Mouse (Mus musculus) CH12.LX (cell line): ENCODE measurements around the gene Mt3. TPM values are rescaled to one million over a fixed set of nuclear protein-coding genes. Genes with fewer than 3 reads are reported as not detected.

Experiments used
- DNase-seq: peaks from one replicate; pipeline ENCODE4 v3.0.0-alpha.2; 2013; ENCODE audit errors: extremely low read depth
- H3K27ac ChIP-seq: 2 replicates; pipeline ENCODE4 v1.5.1; 2012; ENCODE audit warnings: low read depth, mild to moderate bottlenecking, control low read depth, moderate library complexity; ENCODE audit not compliant: insufficient read depth
- H3K27me3 ChIP-seq: replicated peaks from 2 replicates; pipeline ENCODE3; 2012; ENCODE audit warnings: inconsistent platforms
- H3K36me3 ChIP-seq, 2 experiments: replicated peaks in 1 of 2; 2 replicates each; pipeline versions ENCODE3 to v1.6.1; 2012; ENCODE audit warnings: inconsistent platforms in 1 of 2, low read length in 1 of 2, mild to moderate bottlenecking in 1 of 2, mixed read lengths in 1 of 2, moderate library complexity in 1 of 2; ENCODE audit not compliant: control insufficient read depth in 1 of 2, insufficient read depth in 1 of 2
- H3K4me1 ChIP-seq, 2 experiments: 2 replicates each; pipeline ENCODE4 v1.6.1; 2012; ENCODE audit warnings: inconsistent platforms in 1 of 2, moderate library complexity in 1 of 2; ENCODE audit not compliant: insufficient read depth in 2 of 2, control insufficient read depth in 1 of 2
- H3K4me2 ChIP-seq: 2 replicates; pipeline ENCODE4 v1.6.1; 2012; ENCODE audit warnings: low read depth, mild to moderate bottlenecking, control low read depth; ENCODE audit not compliant: poor library complexity, insufficient read depth, severe bottlenecking
- H3K4me3 ChIP-seq, 3 experiments: fragments of 150-350 bp in 1 of 3; sonication (generic) in 1 of 3; replicated peaks in 1 of 3; 2 replicates each; pipeline versions ENCODE3 to v1.5.1; 2011 to 2012; ENCODE audit warnings: low read depth in 2 of 3, low read length in 2 of 3, mild to moderate bottlenecking in 2 of 3, moderate library complexity in 2 of 3, control low read depth in 1 of 3, improper control_type of control experiment in 1 of 3, inconsistent platforms in 1 of 3, mixed read lengths in 1 of 3; ENCODE audit not compliant: poor library complexity in 1 of 3
- H3K79me2 ChIP-seq: replicated peaks from 2 replicates; pipeline ENCODE4 v1.6.1; 2012; ENCODE audit warnings: mild to moderate bottlenecking, moderate library complexity; ENCODE audit not compliant: control insufficient read depth, poor library complexity, insufficient read depth, severe bottlenecking; ENCODE audit errors: extremely low read depth
- H3K9ac ChIP-seq: 2 replicates; pipeline ENCODE4 v1.6.1; 2012; ENCODE audit warnings: low read depth, mild to moderate bottlenecking, control low read depth, moderate library complexity; ENCODE audit not compliant: insufficient read depth
- H3K9me3 ChIP-seq: replicated peaks from 2 replicates; pipeline ENCODE3; 2012; ENCODE audit warnings: low read length, inconsistent platforms, mixed read lengths
- CHD2 ChIP-seq: IDR thresholded peaks from 2 replicates; pipeline ENCODE4 v1.6.1; 2011; ENCODE audit warnings: low read length, improper control_type of control experiment
- CTCF ChIP-seq, 2 experiments: IDR thresholded peaks in 1 of 2; conservative IDR thresholded peaks in 1 of 2; 2 replicates each; pipeline ENCODE4 v1.5.1; 2011 to 2012; ENCODE audit warnings: low read depth in 2 of 2, low read length in 2 of 2, improper control_type of control experiment in 1 of 2, inconsistent platforms in 1 of 2, mild to moderate bottlenecking in 1 of 2, moderate library complexity in 1 of 2
- E2F4 ChIP-seq: IDR thresholded peaks from 2 replicates; pipeline ENCODE4 v1.6.1; 2011; ENCODE audit warnings: low read depth, low read length, improper control_type of control experiment; ENCODE audit not compliant: insufficient replicate concordance
- ELF1 ChIP-seq: IDR thresholded peaks from 2 replicates; pipeline ENCODE4 v1.6.1; 2014; ENCODE audit warnings: low read depth, mild to moderate bottlenecking, inconsistent platforms, low read length, improper control_type of control experiment
- EP300 ChIP-seq: IDR thresholded peaks from 2 replicates; pipeline ENCODE4 v1.6.1; 2011; ENCODE audit warnings: low read length, improper control_type of control experiment
- GABPA ChIP-seq: IDR thresholded peaks from 2 replicates; pipeline ENCODE4 v1.6.1; 2012; ENCODE audit warnings: low read depth, low read length, improper control_type of control experiment, inconsistent platforms; ENCODE audit not compliant: insufficient replicate concordance
- HCFC1 ChIP-seq: IDR thresholded peaks from 2 replicates; pipeline ENCODE4 v1.6.1; 2012; ENCODE audit warnings: low read depth, mild to moderate bottlenecking, inconsistent platforms, low read length, improper control_type of control experiment
- IRF4 ChIP-seq: IDR thresholded peaks from 2 replicates; pipeline ENCODE4 v1.6.1; 2014; ENCODE audit warnings: low read depth, mild to moderate bottlenecking, inconsistent platforms, low read length, improper control_type of control experiment
- JUN ChIP-seq: IDR thresholded peaks from 2 replicates; pipeline ENCODE4 v1.6.1; 2011; ENCODE audit warnings: low read depth, mild to moderate bottlenecking, low read length, improper control_type of control experiment, moderate library complexity; ENCODE audit not compliant: insufficient read depth
- KAT2A ChIP-seq: IDR thresholded peaks from 2 replicates; pipeline ENCODE4 v1.6.1; 2012; ENCODE audit warnings: low read length, improper control_type of control experiment, inconsistent platforms; ENCODE audit not compliant: insufficient replicate concordance
- MAFK ChIP-seq: IDR thresholded peaks from 2 replicates; pipeline ENCODE4 v1.6.1; 2011; ENCODE audit warnings: low read length, improper control_type of control experiment; ENCODE audit not compliant: insufficient replicate concordance
- MAX ChIP-seq: IDR thresholded peaks from 2 replicates; pipeline ENCODE4 v1.6.1; 2011; ENCODE audit warnings: low read length, improper control_type of control experiment
- MAZ ChIP-seq: IDR thresholded peaks from 2 replicates; pipeline ENCODE4 v1.6.1; 2012; ENCODE audit warnings: low read depth, mild to moderate bottlenecking, inconsistent platforms, low read length, improper control_type of control experiment, moderate library complexity
- MEF2A ChIP-seq: IDR thresholded peaks from 2 replicates; pipeline ENCODE4 v1.6.1; 2014; ENCODE audit warnings: low read depth, mild to moderate bottlenecking, inconsistent platforms, low read length, improper control_type of control experiment, borderline replicate concordance
- MXI1 ChIP-seq: IDR thresholded peaks from 2 replicates; pipeline ENCODE4 v1.6.1; 2011; ENCODE audit warnings: mild to moderate bottlenecking, low read depth, low read length, improper control_type of control experiment
- MYC ChIP-seq: IDR thresholded peaks from 2 replicates; pipeline ENCODE4 v1.6.1; 2011; ENCODE audit warnings: low read depth, mild to moderate bottlenecking, improper control_type of control experiment, low read length
- NRF1 ChIP-seq: IDR thresholded peaks from 2 replicates; pipeline ENCODE4 v1.6.1; 2014; ENCODE audit warnings: low read depth, mild to moderate bottlenecking, inconsistent platforms, low read length, improper control_type of control experiment, moderate library complexity
- PAX5 ChIP-seq: IDR thresholded peaks from 2 replicates; pipeline ENCODE4 v1.6.1; 2012; ENCODE audit warnings: low read length, inconsistent platforms, mixed read lengths
- POLR2AphosphoS2 ChIP-seq: IDR thresholded peaks from 2 replicates; pipeline ENCODE4 v1.6.1; 2011; ENCODE audit warnings: low read depth, low read length, improper control_type of control experiment
- SIN3A ChIP-seq: IDR thresholded peaks from 2 replicates; pipeline ENCODE4 v1.6.1; 2012; ENCODE audit warnings: low read length, improper control_type of control experiment, inconsistent platforms
- SMC3 ChIP-seq: IDR thresholded peaks from 2 replicates; pipeline ENCODE4 v1.6.1; 2011; ENCODE audit warnings: low read depth, low read length, improper control_type of control experiment
- TBP ChIP-seq: conservative IDR thresholded peaks from 2 replicates; pipeline ENCODE4 v1.6.1; 2011; ENCODE audit warnings: low read depth, low read length, improper control_type of control experiment
- TCF12 ChIP-seq: IDR thresholded peaks from 2 replicates; pipeline ENCODE4 v1.6.1; 2014; ENCODE audit warnings: low read depth, mild to moderate bottlenecking, inconsistent platforms, low read length, improper control_type of control experiment
- USF2 ChIP-seq: conservative IDR thresholded peaks from 2 replicates; pipeline ENCODE4 v1.6.1; 2011; ENCODE audit warnings: low read depth, low read length, improper control_type of control experiment
- ZC3H11A ChIP-seq: IDR thresholded peaks from 2 replicates; pipeline ENCODE4 v1.6.1; 2012; ENCODE audit warnings: low read depth, mild to moderate bottlenecking, inconsistent platforms, low read length, improper control_type of control experiment
- ZKSCAN1 ChIP-seq: IDR thresholded peaks from 2 replicates; pipeline ENCODE4 v1.6.1; 2012; ENCODE audit warnings: low read depth, inconsistent platforms, low read length, improper control_type of control experiment, borderline replicate concordance
- ZMIZ1 ChIP-seq: IDR thresholded peaks from 2 replicates; pipeline ENCODE4 v1.6.1; 2012; ENCODE audit warnings: low read depth, mild to moderate bottlenecking, inconsistent platforms, low read length, improper control_type of control experiment
- ZNF384 ChIP-seq: IDR thresholded peaks from 2 replicates; pipeline ENCODE4 v1.6.1; 2012; ENCODE audit warnings: low read depth, low read length, improper control_type of control experiment, inconsistent platforms
- dilution Hi-C: fragments of 300-500 bp; cut with MboI; formaldehyde crosslinking; loops from 2 replicates; pipeline ENCODE4 v1.14.3; 2020; ENCODE audit warnings: low sequenced_read_pairs; ENCODE audit not compliant: extremely low pct_unique_long_range_greater_than_20kb, extremely low pct_ligation_motif_present
- in situ Hi-C: fragments of 300-500 bp; cut with MboI; formaldehyde crosslinking; loops from 3 replicates; pipeline ENCODE4 v1.14.3; 2019; ENCODE audit warnings: low sequenced_read_pairs, low pct_ligation_motif_present, low pct_unique_long_range_greater_than_20kb, mixed read lengths
- polyA plus RNA-seq: library from polyadenylated mRNA; unstranded; fragments of >175 nt; gene quantifications from 2 replicates; pipeline ENCODE4 v1.2.1, GENCODE M21; 2012; ENCODE audit warnings: low read depth; ENCODE audit not compliant: insufficient read length
- total RNA-seq, 2 experiments: library from RNA; depleted of rRNA; stranded (reverse); fragments of 300-350 nt in 1 of 2; fragments of >200 nt in 1 of 2; gene quantifications; 2 replicates each; pipeline ENCODE4 v1.2.3; 2012 to 2014

The Mt3 gene
- total and polyA plus RNA-seq, 3 experiments = 1.9 to 20.6 TPM; not detected in 1

GRCm38 (mm10) chr8:94184357-94184843 is 32.0 kb downstream of the Mt3 start (continued):
- TF ChIP-seq CHD2 (peak; percentile 80), MEF2A (peak; percentile 48; the same call in 1 of the 2 replicates), MAX (no peak)

- DNase-seq = no peak
- in situ Hi-C loops (loop anchor here (25.0 kb wide), 1 partner anchor 498 kb away; no protein-coding TSS in a partner anchor), dilution Hi-C loops (no loop called here)
- no peaks in the 10 kb centered on the region for H3K36me3 ChIP-seq
- H3K4me1 ChIP-seq = peaks cover 33 to 50% of the 10 kb centered on the region in 2 experiments
- no peak for TF ChIP-seq MYC
- no peak for TF ChIP-seq ZC3H11A
- no peak for TF ChIP-seq PAX5
- no peak for TF ChIP-seq MAX
- TF ChIP-seq ZNF384 = peak; percentile 77
- no peak for TF ChIP-seq POLR2AphosphoS2
- TF ChIP-seq TBP = no peak
- no peak for TF ChIP-seq MAFK
- no peaks in the 10 kb centered on the region for H3K9me3 ChIP-seq
- H3K4me2 ChIP-seq = no peak overlapping the region
- no peak overlapping the region for H3K4me3 ChIP-seq
- peak overlapping the region; percentile 80 for H3K27ac ChIP-seq
- no peaks in the 10 kb centered on the region for H3K79me2 ChIP-seq
- peaks cover 44% of the 10 kb centered on the region for H3K27me3 ChIP-seq
- no peak overlapping the region; the same call in 1 of the 2 replicates for H3K9ac ChIP-seq
Observed at GRCm38 (mm10) chr8:94185791-94186190, 33.4 kb downstream of the Mt3 start.

- Histone ChIP-seq H3K27me3 (peaks cover 44% of the 10 kb centered on the region), H3K36me3 (no peaks in the 10 kb centered on the region), H3K9me3 (no peaks in the 10 kb centered on the region), H3K9ac (peak overlapping the region; percentile 52), H3K4me3 (peak overlapping the region in 1 of 3 experiments; percentile 5), H3K79me2 (no peaks in the 10 kb centered on the region), H3K4me1 (peaks cover 36 to 54% of the 10 kb centered on the region in 2 experiments), H3K27ac (peak overlapping the region; percentile 80), H3K4me2 (peak overlapping the region; percentile 50)
- DNase-seq = peak; percentile 89
- dilution Hi-C loops (no loop called here), in situ Hi-C loops (loop anchor here (25.0 kb wide), 1 partner anchor 499 kb away; no protein-coding TSS in a partner anchor)
- TF ChIP-seq JUN = peak; percentile 63
- peak; percentile 53 for TF ChIP-seq HCFC1
- 0 out of 2 replicates have a peak, but pooled peaks have one; percentile 28 for TF ChIP-seq ZC3H11A
- TF ChIP-seq PAX5 = no peak
- peak; percentile 64 for TF ChIP-seq MEF2A
- TF ChIP-seq SMC3 = peak; percentile 80
- no peak for TF ChIP-seq ELF1
- no peak for TF ChIP-seq CHD2
- peak; percentile 54 to 84 for TF ChIP-seq CTCF (conservative IDR thresholded peaks at IDR 0.05 in 1 of 2, IDR thresholded peaks at IDR 0.05 in 1 of 2; ENCODE audit: low read depth in 2 of 2, low read length in 2 of 2)
- peak; percentile 72; the same call in 1 of the 2 replicates for TF ChIP-seq MXI1
- TF ChIP-seq E2F4 = no peak
- TF ChIP-seq NRF1 = peak; percentile 77
- no peak for TF ChIP-seq KAT2A
- peak; percentile 76 for TF ChIP-seq ZMIZ1
- TF ChIP-seq ZNF384 = peak; percentile 28; the same call in 1 of the 2 replicates
- TF ChIP-seq TBP = 0 out of 2 replicates have a peak, but pooled peaks have one; percentile 11
- TF ChIP-seq TCF12 = peak; percentile 99
- peak; percentile 12; the same call in 1 of the 2 replicates for TF ChIP-seq GABPA
- peak; percentile 85 for TF ChIP-seq SIN3A
- peak; percentile 63 for TF ChIP-seq IRF4
- no peak; the same call in 1 of the 2 replicates for TF ChIP-seq MAZ
- TF ChIP-seq ZKSCAN1 = no peak
- TF ChIP-seq MYC = 0 out of 2 replicates have a peak, but pooled peaks have one; percentile 42
- peak; percentile 69 for TF ChIP-seq EP300
- no peak for TF ChIP-seq USF2
Observed at GRCm38 (mm10) chr8:94186542-94186941, 34.1 kb downstream of the Mt3 start.
